Mouse (Mus musculus): ENCODE results near the gene AW549877. TPM values are rescaled to one million over a fixed set of nuclear protein-coding genes. Genes with fewer than 3 reads are reported as not detected.

AW549877 gene
- total RNA-seq, 2 experiments from 2014 or later, result 6.7 to 35.4 TPM

DNA sequence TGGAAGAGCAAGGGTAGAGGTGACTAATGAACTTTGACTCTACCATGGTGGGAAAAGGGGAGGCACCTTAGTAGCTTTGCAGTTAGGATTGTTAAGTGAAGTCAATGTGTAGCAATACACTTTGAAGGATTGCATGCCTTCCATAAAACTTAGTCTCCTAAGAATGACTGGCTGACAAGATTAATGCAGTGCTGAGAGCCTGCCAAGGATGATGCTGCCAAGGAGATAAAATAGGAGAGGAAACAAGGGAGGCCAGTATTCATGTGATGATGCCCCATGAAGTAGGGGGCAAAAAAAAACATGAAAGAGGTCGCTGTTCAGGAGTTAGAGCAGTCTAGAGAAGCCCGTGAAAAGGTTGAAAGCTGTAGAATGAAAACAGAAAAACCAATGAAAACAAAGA lies 10.7 kb downstream of the AW549877 start:
- no peak for ATAC-seq (replicated peaks; ENCODE audit: poor library complexity)

GRCm38 (mm10) chr15:3982732-3983131 lies 12.8 kb downstream of the AW549877 start:
- ATAC-seq (replicated peaks; ENCODE audit: poor library complexity), result peak; percentile 57

- peak; percentile 12 for ATAC-seq (replicated peaks; ENCODE audit: poor library complexity)
Measured at GRCm38 (mm10) chr15:3979871-3980270, 15.7 kb downstream of the AW549877 start.

DNA sequence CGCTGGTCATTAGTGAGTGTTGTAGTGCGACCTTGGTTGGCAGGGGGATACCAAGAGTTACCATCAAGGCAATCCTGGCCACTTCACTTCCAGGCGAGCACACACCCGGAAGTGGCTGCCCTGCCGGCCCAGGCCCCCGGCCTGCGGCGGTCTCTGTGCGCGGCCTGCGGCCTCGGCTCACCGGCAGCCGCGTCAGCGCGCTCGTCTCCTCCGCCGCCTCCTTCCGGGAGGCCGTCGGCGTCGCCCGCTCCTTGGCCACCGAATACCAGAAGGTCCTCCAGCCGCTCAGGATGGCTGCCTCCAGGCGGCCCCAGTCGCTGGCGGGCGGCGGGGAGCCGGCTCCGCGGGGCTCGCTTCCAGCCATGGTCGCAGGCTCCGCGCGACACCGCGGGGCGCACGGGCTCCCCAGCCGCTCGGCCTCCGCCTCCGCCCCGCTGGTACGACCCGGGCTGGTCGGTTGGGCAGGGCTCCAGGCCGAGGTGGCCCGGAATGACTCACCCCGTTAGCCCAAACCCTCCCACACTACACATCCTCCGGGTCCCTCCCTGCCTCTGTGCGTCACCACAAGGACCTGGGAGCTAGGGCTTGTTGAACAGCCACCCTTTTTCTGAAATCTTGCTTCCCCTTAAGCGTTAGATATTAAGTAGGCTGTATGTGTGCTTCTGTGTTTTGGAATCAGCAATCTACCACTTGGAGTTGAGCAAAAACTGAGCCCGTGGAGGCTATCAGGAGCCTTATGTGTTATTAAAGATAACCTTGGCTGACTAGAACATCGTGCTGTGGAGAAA lies 16.3 kb downstream of the AW549877 start, which contains the start of gene Fbxo4:
TSS of gene Fbxo4 (minus strand) at position 513 of the 788 bp plus-strand sequence.
- ATAC-seq (replicated peaks; ENCODE audit: poor library complexity), result peak; percentile 90

DNA sequence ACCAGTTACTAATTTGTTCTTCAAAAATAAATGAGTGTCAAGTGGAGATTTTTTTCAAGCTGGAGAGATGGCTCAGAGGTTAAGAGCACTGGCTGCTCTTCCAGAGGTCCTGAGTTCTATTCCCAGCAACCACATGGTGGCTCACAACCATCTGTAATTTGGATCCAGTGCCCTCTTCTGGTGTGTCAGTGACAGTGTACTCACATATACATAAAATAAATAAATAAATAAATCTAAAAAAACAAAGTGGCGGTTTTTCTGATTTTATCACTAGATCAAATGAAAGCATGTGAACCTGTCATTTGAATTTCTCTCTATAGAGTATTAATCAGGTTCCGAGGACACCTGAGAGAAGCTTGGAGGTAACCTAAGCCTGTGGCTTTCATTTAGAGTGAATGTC lies 17.3 kb downstream of the AW549877 start:
- no peak for ATAC-seq (replicated peaks; ENCODE audit: poor library complexity)

GRCm38 (mm10) chr15:3973300-3973699 lies 22.2 kb downstream of the AW549877 start:
- peak; percentile 73 for ATAC-seq (replicated peaks; ENCODE audit: poor library complexity)

DNA sequence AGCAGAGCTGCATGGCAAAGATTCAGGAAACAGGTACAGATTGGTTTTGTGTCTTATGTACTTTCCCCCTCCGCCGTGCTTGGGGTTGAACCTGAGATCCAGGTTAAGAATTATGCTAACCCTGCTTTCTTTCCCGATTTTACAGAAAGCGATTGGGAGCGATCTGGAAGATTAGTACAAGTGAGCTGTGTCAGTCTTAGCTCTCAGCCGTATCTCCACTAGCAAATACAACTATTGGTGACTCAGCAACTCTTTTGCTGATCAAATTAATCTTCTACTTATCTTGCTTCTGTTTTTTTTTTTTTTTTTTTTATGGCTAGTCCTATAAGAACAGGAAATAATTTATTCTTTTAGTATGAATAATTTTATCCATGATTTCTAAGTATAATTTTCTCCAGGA lies 25.4 kb downstream of the AW549877 start:
- no peak for ATAC-seq (replicated peaks; ENCODE audit: poor library complexity)

DNA sequence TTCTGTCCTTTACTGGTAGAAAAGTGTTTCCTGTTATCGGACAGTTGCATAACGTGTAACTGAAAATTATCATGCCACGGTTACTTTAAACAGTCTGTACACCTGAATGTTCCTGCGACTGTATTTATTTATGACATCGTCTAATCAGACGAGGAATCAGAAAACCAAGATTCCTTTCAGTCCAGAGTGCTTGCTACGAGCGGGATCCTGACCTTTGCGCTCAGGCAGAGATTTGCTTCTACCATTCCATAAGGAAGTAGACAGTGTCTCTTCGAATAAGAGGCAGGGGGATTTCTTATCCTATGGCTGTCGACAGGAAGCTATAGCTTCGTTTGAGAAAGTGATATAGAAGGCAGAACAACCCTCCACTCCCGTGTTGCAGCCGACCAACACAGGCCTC lies 25.8 kb downstream of the AW549877 start:
- no peak for ATAC-seq (replicated peaks; ENCODE audit: poor library complexity)

DNA sequence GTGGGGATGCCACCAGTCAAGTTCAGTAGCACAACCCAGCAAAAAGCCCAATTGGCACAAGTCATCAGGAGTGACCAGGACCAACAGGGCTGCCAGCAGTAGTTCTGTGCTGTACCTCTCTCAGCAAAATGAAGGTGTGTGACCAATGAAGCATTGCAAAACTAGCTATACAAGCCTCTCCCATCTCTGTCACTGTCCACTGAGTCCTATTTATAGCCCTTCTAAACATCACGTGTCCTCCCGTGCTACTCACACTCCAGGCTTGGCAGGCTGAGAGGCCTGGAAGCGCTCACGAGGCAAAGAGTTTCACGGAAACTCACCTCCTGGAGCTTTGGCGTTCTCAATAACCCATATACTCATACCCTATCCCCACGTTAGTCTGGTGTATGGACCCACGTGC lies 33.3 kb downstream of the AW549877 start:
- no peak for ATAC-seq (replicated peaks; ENCODE audit: poor library complexity)

GRCm38 (mm10) chr15:3960094-3960493 lies 35.5 kb downstream of the AW549877 start:
- no peak for ATAC-seq (replicated peaks; ENCODE audit: poor library complexity)

DNA sequence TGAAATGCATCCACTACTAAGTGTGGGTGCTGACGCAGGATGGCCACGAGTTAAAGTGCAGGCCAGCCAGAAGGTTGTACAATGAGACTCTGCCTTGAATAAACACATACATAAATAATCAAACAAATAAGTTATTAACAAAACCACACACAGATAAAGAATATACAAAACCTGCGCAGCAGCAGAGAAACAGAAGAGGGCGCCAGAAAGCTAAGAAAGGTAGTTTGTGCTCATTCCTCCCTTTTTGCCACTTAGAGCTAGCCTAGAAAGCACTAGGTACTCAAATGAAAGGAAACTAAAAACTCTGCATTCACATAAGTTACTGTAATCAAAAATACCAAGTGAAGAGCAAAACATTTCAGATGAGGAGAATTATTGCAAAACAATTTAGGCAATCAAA lies 37.6 kb downstream of the AW549877 start:
- peak; percentile 96 for ATAC-seq (replicated peaks; ENCODE audit: poor library complexity)

GRCm38 (mm10) chr15:3954971-3955370 lies 40.6 kb downstream of the AW549877 start:
- peak; percentile 76 for ATAC-seq (replicated peaks; ENCODE audit: poor library complexity)

GRCm38 (mm10) chr15:3938132-3938531 lies 57.4 kb downstream of the AW549877 start:
- no peak for ATAC-seq (replicated peaks; ENCODE audit: poor library complexity)

GRCm38 (mm10) chr15:3936056-3936455 lies 59.5 kb downstream of the AW549877 start:
- no peak for ATAC-seq (replicated peaks; ENCODE audit: poor library complexity)

DNA sequence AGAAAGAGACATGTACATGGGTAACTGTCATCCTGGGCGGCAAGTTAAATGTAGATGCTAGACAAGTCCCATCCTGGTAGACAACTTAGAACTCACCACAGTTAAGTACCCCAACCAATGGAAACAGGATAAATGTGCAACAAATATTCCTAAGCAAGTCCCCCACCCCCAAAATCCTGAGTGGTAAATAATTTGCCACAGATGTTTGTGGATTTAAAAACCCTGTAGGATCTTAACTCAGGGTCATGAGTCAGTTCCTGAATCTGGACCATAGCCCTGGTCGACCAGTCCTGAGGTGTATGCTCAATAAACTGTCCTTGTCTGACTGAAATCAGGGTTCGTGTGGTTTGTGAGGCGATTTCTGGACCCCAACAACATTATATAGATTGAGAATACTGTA lies 62.1 kb downstream of the AW549877 start:
- ATAC-seq (replicated peaks; ENCODE audit: poor library complexity), result no peak

Other genes with a start within 250 kb of the AW549877 start
- 8.8 and 10.7 TPM in 2 replicates for gene Fbxo4, start 16.2 kb downstream of the AW549877 start, total RNA-seq (2015)
- 7.8 and 9.2 TPM in 2 replicates for gene Fbxo4, start 16.2 kb downstream of the AW549877 start, total RNA-seq (2017)
- gene Oxct1, start 30.6 kb upstream of the AW549877 start, total RNA-seq (2015), result 74.1 and 83.8 TPM in 2 replicates
- 257 and 287 TPM in 2 replicates for gene Oxct1, start 30.6 kb upstream of the AW549877 start, total RNA-seq (2017)

Measured in megakaryocyte progenitor cell, adult 5-6 weeks (primary cell).